Mouse (Mus musculus) inflammation-experienced regulatory T-cells, adult 6 months (primary cell): ENCODE results near the gene Svs1. TPM values are rescaled to one million over a fixed set of nuclear protein-coding genes. Genes with fewer than 3 reads are reported as not detected.
"Not testable (repeated sequence)": the region's sequence is repeated elsewhere in the genome, so short reads cannot be mapped to it uniquely, and the experiment has no call there.

ENCODE experiments used
- ATAC-seq: one replicate; pipeline ENCODE4 v1.8.0; 2017
- polyA plus RNA-seq, 3 experiments: library from polyadenylated mRNA; unstranded; fragments of 100-300 nt; shearing (Covaris generic); gene quantifications; one replicate each; pipeline ENCODE4 v1.2.1; 2017

The Svs1 gene
- polyA plus RNA-seq = not detected

DNA sequence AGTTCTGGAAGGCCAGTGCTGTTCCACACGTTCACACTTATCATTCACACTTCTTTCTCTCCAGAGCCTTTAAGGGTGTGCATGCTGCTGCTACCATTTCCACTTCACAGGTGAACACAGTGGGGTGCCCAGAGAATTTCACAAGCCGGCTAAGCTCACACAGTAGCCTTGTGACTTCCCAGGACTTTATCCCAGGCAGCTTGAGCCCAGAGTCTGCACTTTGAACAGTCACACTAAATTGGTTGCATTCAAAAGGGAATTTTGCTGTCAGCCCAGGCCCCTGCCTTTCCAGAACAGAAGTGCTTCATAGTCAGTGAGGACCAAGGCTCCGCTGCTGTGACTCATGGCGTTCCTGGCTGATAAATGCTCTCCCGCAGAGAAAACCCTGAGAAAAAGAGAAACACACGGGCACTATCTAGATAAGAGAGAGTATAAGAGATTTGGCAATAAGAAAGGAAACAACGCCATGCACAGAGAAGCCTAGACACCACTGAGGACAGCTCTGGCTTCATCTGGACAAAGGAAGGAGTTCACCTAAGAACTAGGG is at the start of gene Svs1:
TSS of gene Svs1 (plus strand) at position 418 of the 547 bp plus-strand sequence.
- ATAC-seq = no peak

DNA sequence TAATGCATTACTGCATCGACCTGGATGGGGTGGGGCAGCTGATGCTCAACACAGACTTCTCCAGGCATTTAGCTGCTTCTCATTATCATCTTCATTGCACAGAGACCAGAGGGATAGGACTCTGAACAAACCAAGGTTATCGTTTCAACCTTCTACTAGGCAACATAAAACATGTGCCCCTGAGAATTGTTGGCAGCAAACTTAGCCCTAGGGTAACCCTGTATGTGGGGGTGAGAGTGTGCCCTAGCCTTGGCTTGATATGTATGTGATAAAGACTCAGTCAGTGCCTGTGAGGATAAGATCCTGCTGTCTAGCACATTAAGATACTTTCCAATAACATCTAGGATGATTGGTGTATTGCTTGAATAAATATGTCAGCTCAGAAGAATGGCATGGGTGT is 37.1 kb upstream of the Svs1 start:
- no peak for ATAC-seq

DNA sequence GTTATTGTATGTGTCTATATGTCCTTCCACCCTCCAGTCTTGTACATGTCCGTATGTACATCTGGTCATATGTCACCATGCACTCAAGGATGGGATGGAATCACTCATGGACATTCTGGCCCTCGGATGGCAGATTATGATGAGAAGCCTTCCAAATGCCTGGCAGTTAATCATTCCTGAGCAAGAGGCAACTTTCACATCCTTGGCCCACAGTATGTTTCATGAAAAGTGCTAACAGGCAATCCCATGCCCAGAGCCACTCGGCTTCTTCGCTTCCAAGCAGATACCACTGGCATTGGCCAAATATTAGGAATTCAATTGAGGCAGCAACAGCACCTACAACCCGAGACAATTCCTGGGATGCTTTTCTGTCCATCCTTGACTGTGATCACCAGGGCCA is 36.0 kb upstream of the Svs1 start:
- no peak for ATAC-seq

DNA sequence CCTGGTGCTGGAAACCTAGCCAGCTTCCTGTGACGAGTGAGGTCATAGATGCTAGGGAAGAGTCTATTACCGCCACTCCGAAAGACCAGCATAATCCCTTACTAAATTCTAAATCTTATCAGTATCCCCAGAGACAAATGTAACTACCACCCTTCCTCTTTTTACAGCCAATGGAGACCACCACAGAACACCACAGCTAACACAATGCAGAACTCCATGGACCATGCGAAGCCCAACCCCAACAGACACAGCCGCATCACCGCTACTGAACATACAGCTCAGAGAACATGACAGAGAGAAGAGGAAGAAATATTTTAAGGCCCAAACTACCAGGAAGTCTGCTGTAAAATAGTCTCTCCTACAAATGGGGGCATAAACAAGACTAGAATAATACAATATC is 35.0 kb upstream of the Svs1 start:
- ATAC-seq = no peak

DNA sequence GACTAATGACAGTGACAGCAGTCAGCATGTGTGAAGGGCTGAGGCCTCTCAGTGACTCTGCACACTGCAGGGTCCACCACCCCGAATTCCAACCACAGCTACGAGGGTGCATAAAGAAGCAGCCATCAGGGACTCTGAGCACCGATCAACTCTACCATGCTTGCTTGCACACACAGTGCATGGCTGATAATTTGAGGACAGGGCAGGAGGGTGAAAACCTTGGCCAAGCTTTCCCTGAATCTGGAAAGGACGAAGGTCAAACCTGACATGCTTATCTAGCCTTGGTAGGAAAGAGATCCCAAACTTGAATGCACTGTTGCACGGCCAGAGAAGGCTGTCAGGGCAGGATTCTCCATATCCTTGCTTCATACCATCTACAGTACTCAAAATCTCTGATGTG is 33.4 kb upstream of the Svs1 start:
- ATAC-seq = no peak

DNA sequence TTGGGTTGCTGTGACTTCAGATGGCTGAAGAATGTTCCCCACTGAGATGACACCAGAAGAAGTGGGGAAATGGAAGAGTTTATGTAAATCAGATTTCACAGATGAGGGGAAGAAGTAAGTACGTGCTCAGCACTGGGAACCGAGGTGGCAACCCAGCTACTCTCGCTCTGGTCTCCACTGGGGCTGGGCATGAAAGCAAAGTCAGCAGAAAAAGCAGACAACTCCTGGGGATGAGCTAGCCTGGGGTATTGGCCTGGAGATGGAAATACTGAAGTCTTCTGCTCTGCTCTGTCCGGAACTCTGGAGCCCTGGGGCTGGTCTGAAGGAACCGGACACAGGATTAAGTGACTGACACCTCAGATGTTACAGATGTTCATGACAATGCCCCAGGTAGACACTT is 32.5 kb upstream of the Svs1 start:
- no peak for ATAC-seq

DNA sequence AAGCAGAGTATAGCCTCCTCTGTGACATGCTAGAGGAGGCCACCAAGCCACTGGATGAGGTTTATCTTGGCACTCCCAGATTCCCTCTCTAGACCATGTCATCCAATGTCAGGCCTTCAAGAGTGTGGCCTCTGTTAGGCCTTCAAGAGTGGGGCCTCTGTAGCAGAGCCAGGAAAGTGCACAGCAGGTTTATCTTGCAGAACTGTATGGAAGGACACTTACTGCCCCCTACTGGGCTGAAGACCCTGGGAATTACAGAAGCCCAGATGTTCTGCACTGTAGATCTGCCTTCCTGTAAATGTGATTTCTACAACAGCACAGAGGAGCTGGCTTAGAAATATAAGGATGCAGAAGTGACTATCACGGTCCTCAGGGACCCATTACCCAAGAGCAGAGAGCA is 31.7 kb upstream of the Svs1 start:
- no peak for ATAC-seq

DNA sequence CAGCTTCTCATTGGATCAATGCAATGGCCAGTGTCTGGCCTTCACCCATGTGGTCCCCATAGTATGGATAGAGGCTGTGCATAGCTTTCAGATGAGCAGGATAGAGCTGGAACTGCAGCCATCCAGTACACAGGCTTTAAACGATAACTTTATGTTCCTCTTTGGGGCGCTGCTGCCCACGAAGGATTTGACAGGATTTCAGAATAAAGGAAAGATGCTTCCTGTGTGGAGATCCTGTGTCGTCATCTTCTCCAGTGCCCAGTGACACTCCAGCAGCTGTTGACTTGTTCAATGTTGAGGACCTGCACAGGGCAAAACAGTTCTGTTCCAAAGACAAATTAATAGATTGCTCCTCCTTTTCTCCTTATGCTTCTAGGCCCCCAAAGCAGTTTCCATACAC is 29.9 kb upstream of the Svs1 start:
- no peak for ATAC-seq

DNA sequence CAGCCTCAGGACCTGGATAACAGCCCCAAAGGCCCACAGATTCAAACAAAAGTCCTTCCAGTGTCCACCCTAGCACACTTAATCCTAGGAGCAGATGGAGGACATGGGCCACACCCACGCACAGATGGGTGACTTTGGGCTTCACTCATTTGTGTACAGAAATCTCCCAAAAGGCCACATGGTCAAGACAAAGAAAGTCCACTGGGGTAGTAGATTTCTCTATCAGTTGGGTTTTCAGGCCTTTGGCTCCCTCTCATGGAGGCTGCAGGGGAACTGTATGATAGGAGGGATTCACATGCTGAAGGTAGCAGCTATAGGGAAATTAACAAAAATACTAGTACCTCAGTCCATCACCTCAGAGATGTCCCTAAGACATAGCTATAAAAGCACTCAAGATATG is 28.6 kb upstream of the Svs1 start:
- ATAC-seq = no peak

DNA sequence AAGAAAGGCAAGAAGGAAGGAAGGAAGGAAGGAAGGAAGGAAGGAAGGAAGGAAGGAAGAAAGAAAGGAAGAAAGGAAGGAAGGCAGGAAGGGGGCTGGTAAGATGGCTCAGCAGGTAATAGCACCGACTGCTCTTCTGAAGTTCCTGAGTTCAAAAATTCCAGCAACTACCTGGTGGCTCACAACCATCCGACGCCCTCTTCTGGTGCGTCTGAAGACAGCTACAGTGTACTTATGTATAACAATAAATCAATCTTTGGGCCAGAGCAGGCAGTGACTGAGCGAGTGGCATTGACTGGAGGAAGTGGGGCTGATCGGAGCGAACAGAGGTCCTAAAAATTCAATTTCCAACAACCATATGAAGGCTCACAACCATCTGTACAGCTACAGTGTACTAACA is 27.5 kb upstream of the Svs1 start:
- not testable (repeated sequence) for ATAC-seq

DNA sequence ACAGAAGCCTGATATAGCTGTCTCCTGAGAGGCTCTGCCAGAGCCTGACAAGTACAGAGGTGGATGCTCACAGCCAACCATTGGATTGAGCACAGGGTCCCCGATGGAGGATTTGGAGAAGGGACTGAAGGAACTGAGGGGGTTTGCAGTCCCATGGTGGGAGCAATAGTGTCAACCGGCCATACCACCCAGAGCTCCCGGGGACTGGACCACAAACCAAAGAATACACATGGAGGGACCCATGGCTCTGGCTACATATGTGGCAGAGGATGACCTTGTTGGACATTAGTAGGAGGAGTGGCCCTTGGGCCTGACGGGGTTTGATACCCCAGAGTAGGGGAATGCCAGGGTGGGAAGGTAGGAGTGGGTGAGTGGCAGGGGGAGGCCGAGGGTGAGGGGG is 20.0 kb upstream of the Svs1 start:
- ATAC-seq = not testable (repeated sequence)

DNA sequence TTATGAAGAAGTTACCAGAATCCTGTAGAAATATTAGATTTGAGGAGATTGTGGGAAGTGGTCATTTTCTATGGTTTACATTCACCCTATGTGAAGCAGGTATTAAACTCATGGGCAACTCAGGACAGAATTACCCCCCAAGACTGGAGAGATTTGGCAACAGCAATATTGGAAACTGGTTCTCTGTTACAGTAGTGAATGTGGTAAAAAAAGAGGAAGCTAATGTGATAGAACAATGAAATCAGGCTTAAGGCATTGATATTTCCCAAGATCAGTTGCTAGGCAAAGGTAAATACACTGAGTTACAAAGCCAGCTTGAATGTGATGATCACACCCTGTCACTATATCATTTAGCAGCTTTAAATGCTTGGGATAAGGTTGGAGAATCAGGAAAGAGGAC is 18.8 kb upstream of the Svs1 start:
- ATAC-seq = no peak

DNA sequence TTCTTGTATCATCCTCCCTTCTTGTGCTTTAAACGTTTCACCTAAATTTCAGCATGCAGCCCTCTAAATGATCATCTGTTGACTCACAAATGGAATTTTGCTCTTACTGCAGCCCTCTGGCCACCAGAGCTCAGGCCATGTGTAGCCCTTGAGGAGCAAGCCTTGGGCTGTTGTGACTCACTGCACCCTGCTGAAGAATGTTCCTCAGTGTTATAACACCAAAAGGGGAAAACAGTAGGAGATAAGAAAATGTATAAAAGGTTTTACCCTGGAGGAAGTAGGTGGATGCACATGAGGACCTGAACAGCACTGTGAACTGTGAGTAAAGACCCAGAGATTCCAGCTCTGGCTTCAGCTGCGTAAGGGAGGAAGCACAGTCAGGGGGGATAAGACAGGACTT is 12.0 kb upstream of the Svs1 start, which contains the start of gene Doxl2:
TSS of gene Doxl2 (plus strand) at position 301 of the 400 bp plus-strand sequence.
- ATAC-seq = no peak

DNA sequence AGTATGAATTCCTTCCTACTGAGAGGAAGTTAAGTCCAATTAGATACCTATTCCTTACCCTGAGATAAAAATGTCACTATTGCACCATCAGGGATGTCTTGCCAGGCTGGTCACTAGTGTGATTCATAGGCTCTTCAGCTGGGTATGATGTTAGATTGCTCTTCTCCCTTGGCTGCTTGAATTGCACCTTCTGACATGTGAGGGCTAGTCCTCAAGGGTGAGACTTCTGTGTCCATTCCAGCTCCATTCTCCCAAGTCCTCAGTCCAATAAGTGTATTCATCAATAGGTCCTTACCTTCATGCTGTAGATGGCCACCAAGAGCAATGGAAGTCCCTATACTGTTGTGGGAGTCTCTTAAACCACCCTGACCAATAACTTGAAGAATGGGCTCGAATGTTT is 7.0 kb upstream of the Svs1 start:
- ATAC-seq = no peak

DNA sequence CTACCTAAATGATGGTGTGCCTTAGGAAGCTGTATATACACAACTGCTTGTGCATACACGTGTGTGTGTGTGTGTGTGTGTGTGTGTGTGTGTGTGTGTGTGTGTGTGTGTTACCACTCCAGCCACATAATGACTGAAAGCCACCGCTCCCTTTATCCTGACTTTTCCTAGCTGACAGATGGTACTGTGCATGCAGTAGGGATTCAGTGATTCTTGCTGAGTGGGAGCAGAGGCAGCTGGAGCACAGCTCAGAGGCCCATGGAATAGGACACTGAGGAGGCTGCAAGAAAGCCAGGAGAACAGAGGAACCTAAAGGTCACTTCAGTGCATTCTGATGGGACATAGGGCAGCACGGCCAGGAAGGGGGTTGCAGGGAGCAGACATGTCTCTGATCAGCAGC is 4.4 kb upstream of the Svs1 start:
- ATAC-seq = no peak

DNA sequence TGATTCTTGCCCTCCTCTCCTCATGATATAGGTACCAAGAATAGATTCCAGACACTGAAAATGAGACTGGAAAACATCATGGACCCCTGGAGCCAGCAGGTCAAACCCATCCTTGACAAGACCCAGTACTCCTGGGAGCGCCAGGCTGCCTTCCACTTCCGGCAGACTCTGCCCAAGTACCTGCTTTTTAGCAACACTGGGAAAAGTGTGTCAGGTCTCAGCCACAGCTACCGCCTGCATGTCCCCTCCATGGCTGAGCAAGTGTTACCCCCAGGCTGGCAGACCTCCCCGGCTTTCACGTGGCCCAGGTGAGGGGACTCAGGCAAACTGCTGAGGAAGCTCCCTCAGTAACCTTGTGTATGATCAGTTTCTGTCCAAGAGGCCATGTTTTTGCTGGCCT is 3.3 kb downstream of the Svs1 start:
- ATAC-seq = no peak

DNA sequence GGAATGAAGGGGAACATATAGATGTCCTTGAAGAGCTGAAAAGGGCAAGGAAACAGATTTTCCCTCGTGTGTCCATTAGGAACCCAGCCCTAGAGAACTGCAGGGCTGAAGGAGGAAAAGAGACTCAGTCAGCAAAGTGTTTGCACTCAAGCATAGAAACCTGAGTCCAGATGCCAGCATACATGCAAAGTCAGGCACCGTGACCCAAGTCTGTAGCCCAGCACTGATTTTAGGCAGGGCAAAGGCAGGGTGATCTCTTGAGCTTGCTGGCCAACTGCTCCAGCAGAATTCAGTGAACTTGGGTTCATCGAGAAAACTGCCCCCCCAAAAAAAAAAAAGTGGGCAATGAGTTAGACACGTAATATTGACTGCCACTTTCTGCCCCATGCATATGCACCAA is 5.3 kb downstream of the Svs1 start:
- ATAC-seq = no peak

DNA sequence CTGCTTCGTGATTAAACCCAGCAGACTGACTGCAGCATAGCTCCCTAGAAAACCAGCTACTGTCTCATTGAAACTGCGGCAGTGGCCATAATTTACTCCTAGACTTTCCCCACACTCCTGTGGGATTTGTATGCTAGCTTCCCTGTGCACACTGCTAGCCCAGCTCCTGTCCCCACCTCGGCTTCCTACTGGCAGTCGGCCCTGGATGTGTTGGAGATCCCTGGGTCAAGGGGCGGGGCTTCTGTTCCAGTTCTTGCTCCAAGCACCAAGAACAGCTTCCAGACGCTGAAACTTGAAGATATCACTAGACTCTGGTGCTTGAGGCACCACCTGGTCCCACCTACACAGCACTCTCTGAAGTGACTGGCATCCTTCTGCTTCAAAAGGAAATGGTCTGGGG is 11.5 kb downstream of the Svs1 start:
- ATAC-seq = no peak

DNA sequence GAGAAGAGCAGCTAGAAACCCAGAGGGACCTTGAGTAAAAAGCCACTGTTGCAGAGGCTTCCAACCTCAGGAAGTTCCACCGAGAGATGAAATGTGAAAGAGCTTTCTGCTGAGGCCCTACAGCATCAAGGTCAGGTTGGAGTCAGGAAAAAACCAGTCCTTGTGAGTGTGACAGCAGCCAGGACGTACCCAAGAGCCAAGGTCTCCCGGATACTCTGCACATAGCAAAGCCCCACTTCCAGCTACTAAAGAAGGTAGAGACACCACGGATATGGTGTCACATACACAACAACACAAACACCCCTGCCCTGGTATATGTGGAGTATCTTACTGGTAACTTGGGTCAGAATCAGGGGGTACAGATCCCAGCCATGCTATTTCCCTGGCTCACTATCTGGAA is 12.1 kb downstream of the Svs1 start:
- ATAC-seq = no peak

DNA sequence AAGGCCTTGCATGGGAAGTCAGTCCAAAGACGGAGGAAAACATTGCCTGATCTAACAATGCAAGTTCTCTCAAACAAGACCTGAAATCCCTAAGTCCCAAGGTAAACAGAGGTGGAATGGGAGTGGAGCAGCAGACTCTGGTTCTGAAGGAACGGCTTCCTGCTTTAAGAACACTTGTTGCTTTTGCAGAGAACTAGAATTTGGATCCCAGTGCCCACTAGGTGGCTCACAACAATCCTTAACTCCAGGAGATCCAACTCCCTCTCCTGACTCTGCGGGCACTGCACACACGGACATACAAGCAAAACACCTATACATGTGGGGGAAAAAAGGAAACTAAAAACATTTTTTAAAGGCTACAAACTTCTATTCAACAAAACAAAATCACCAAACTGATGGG is 16.7 kb downstream of the Svs1 start:
- ATAC-seq = no peak

DNA sequence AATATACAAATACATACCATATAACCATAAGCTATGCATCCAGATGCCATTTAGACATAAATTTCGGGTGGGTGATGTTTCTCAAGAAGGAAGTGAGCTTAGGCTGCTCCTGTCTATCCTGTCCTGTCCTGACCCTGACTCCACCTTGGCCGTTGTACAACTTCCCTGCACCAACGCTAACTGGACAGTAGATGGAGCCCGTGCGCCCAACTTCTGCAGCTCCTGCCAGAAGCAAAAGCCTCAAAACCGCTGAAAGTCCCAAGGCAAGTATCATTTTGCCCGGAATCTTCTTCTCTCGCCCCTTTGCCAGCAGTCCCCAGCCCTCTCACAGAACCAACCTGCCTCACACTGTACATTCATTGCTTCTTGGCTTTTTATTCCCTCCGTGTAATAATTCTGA is 21.3 kb downstream of the Svs1 start:
- ATAC-seq = peak; percentile 86

DNA sequence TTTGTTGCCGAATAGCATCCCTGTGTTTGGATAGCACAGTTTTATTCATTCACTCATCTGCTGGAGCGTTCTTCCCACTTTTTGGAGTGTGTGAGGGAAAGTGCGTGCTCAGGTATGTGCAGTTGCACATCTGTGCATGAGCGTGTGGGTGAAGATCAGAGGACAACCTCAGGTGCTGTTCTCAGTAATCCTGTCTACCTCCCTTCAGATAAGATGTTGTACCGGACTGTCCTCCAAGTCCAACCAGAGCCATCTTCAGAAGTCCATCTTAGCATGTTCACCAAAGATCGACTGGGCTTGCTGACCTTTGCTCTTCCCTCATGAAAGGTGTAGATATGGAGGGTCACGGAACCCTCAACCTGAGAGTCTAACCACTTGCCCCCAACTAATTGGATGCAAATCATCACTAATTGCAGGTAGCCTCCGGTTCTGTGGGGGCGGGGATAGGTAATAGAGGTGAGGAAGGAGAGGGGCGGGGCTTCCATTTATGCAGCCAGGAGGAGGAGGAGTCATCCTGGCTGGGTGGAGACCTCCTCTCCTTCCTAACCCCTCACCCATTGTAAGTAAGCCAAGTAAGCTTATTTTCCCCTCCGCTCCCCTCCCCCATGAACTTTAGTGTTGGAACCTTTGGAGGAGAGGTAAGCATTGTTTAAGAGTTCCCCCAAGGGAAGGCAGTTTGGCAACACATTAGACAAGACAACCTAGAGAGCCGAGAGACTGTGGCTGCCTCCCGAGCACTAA is 21.9 kb downstream of the Svs1 start:
- no peak for ATAC-seq

DNA sequence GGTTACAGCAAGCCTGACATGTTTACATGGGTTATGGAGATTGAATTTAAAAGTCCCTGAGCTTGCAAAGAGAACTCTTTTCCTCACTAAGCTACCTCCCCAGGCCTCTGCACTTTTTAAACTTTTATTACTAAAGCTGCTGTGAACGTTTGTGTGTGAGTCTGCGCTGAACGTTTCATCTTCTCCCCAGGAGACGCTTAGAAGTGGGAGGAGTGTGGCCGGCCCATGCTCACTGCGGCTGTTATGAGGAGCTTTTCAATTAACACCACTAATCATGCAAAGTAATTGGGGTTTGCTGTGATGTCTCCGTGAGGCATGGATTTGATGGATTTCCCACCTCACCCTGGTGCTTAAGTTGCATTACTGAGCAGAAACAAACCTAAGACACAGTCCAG is 22.5 kb downstream of the Svs1 start:
- no peak for ATAC-seq

DNA sequence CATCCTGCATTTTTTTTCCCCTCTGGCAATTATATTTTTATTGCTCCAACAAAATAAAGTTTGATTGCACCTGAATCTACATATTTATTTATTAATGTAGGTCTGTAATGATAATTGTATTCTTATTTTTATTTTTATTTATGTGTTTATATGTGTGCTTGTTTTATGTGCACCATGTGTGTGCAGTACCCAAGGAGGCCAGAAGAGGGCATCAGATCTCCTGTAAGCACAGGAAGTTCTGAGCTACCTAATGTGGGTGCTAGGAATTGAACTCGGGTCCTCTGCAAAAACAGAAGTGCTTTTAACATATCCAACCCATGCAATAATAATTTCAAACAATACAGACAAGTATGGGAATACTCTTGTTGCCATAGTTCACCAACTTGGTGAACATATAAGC is 23.0 kb downstream of the Svs1 start:
- ATAC-seq = no peak

DNA sequence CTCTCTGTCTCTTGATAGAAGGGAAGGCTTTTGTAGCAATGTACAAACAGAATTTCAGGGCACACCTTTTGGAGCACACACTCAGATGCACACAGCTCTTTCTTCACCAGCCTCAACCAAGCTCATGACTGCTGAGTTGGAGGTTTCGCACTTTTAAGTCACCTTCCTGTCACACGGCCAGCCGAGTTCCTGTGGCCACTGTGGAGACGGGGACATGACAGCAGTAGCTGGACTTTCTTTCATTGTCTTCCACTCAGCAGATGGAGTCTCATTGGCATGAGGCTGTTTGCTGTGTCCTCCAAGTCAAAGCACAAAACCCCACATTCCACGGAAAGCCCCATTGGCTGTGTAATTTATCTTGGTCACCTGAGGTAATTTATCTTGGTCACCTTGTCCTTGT is 24.5 kb downstream of the Svs1 start:
- no peak for ATAC-seq
